ENCODE assay signal across 24 mouse cellular contexts in the genomic region with DNA sequence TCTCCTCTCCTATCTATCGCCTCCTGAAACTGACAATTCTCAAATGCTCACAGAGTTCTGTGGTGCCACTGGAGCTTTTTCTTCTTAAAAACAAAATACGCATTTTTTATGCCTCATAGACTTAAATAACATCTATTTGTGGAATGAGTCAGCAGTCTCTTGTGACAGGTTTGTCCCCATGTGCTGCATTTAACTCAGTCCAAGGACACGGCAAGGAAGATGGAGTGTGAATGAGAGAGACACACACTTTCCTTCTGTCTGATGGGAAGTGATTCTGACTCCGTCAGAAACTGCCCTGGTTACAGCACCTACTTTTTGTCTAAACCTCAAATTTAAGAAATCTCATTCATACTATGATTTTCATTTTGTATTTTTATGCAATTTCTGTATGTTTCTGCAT.
"Had no signal": no experiment of that assay in that cellular context is flagged by ENCODE, and none has a peak within 500 bp of the region (broad histone marks: within the 10 kb centered on the region; RNA-seq: fewer than 3 reads in every experiment).

No protein-coding gene starts in this region.

- H3K27me3 ChIP-seq: heart, embryonic 13.5 days; heart, embryonic 15.5 days; hindbrain, embryonic 12.5 days; intestine, embryonic 15.5 days; limb, embryonic 13.5 days; limb, embryonic 15.5 days; liver, embryonic 12.5 days had no signal

- DNase-seq: gastrocnemius, adult 2 months; gastrocnemius, postnatal 10 days; gastrocnemius, postnatal 25 days; heart, adult 2 months; heart, postnatal 4 days; kidney, adult 18-20 months; kidney, adult 8-10 months; kidney, postnatal 10 days; kidney, postnatal 25 days; kidney, postnatal 4 days had no signal

- ATAC-seq: hindbrain, embryonic 16.5 days; inflammation-experienced regulatory T-cells, adult 6 months; intestine, embryonic 15.5 days; intestine, postnatal 0 days; liver, embryonic 12.5 days had no signal

- H3K4me1 ChIP-seq: heart, embryonic 13.5 days; heart, embryonic 15.5 days; hindbrain, embryonic 10.5 days; hindbrain, embryonic 12.5 days; intestine, embryonic 15.5 days; limb, embryonic 13.5 days; limb, embryonic 15.5 days; liver, embryonic 12.5 days had no signal

- H3K4me3 ChIP-seq: gastrocnemius, adult 2 months; heart, adult 2 months; heart, embryonic 13.5 days; heart, embryonic 15.5 days; hindbrain, embryonic 10.5 days; hindbrain, embryonic 12.5 days; intestine, embryonic 15.5 days; layer of hippocampus, adult 2 months; limb, embryonic 13.5 days; limb, embryonic 15.5 days; liver, embryonic 12.5 days had no signal

- H3K9me3 ChIP-seq: heart, embryonic 13.5 days; heart, embryonic 15.5 days; hindbrain, embryonic 10.5 days; hindbrain, embryonic 12.5 days; intestine, embryonic 15.5 days; limb, embryonic 13.5 days; limb, embryonic 15.5 days; liver, embryonic 12.5 days had no signal

- H3K27ac ChIP-seq: gastrocnemius, adult 2 months; heart, adult 2 months; heart, embryonic 13.5 days; heart, embryonic 15.5 days; hindbrain, embryonic 10.5 days; hindbrain, embryonic 12.5 days; hindbrain, embryonic 14.5 days; intestine, embryonic 15.5 days; layer of hippocampus, adult 2 months; limb, embryonic 13.5 days; limb, embryonic 15.5 days; liver, embryonic 12.5 days; liver, embryonic 14.5 days had no signal

- H3K36me3 ChIP-seq: heart, embryonic 13.5 days; heart, embryonic 15.5 days; hindbrain, embryonic 10.5 days; hindbrain, embryonic 12.5 days; intestine, embryonic 15.5 days; limb, embryonic 13.5 days; limb, embryonic 15.5 days; liver, embryonic 12.5 days had no signal
